ENCODE assay signal across 7 mouse cellular contexts in the genomic region with DNA sequence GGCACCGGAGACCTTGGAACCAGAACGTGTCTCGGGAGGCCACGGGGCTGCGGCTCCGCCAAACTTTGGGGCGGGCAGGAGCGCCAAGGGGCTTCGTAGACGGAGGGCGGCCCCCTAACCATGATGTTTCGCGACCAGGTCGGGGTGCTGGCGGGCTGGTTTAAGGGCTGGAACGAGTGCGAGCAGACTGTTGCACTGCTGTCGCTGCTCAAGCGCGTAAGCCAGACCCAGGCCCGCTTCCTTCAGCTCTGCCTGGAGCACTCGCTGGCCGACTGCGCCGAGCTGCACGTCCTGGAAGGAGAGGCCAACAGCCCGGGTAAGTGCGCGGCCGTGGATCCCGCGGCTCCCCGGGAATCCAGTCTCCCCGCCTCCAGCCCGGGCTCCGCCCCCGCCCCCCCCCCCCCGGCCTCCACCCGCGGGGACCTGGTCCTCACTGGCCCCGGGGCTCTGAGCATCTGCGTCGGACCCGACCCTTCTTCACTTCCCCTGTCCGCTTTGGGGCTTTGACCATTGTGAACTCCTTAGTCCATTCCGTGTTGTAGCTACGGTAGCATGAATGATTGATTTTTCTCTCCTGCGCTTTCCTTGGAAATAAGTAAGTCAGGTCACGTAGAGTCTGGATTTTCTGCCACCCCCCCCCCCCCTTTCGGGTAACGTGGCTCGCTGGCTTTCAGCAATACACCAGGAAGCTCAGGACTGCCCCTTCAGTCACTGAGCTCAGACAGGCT. TPM values are rescaled to one million over a fixed set of nuclear protein-coding genes. Genes with fewer than 3 reads are reported as not detected.
DNase-seq lines count a peak whose midpoint lies in the region; ATAC-seq and TF ChIP-seq lines count a peak whose summit lies in the region.

No protein-coding gene starts in this region.

- DNase-seq in adrenal gland, adult 2 months, result peak; percentile 81
- peak; percentile 69 for DNase-seq in gastrocnemius, postnatal 10 days
- DNase-seq in hindbrain, postnatal 0 days (ENCODE audit: low spot score), result peak; percentile 75
- DNase-seq in left cerebral cortex, adult 8-10 months (ENCODE audit: low spot score in 2 of 2), result peak; percentile 26 to 45
- DNase-seq in mesoderm, embryonic 11.5 days (ENCODE audit: low read depth, low spot score), result peak; percentile 68
- DNase-seq in skeletal muscle tissue, adult 2 months (ENCODE audit: low read depth, low spot score), result peak; percentile 44

- H3K4me3 ChIP-seq in cortical plate, adult 2 months (ENCODE audit: insufficient read depth, low read length), result peak overlapping the region; percentile 70
- H3K4me3 ChIP-seq in hindbrain, postnatal 0 days (ENCODE audit: low read length), result peak overlapping the region; percentile 60

- peaks cover 7% of the 10 kb centered on the region for H3K4me1 ChIP-seq in cortical plate, adult 2 months (ENCODE audit: control insufficient read depth, insufficient read depth, low read length)
- H3K4me1 ChIP-seq in hindbrain, postnatal 0 days (ENCODE audit: insufficient read depth, low read length), result no peaks in the 10 kb centered on the region

- no peaks in the 10 kb centered on the region for H3K27me3 ChIP-seq in hindbrain, postnatal 0 days (ENCODE audit: insufficient read depth, low read length)

- peak; percentile 21; the same call in 1 of the 2 replicates for TF ChIP-seq POLR2A in cortical plate, adult 2 months (IDR thresholded peaks at IDR 0.05; ENCODE audit: extremely low read depth, insufficient read depth, low read length)

- ATAC-seq in hindbrain, postnatal 0 days, result peak; percentile 70

- H3K9ac ChIP-seq in hindbrain, postnatal 0 days (replicated peaks; ENCODE audit: low read length), result peak overlapping the region; percentile 63

- peak overlapping the region; percentile 99 for H3K4me2 ChIP-seq in hindbrain, postnatal 0 days (ENCODE audit: low read depth, low read length)

- H3K27ac ChIP-seq in cortical plate, adult 2 months (ENCODE audit: insufficient read depth, low read length), result no peak overlapping the region
- H3K27ac ChIP-seq in hindbrain, postnatal 0 days, result peak overlapping the region; percentile 72

- no peaks in the 10 kb centered on the region for H3K36me3 ChIP-seq in hindbrain, postnatal 0 days (ENCODE audit: insufficient read depth, low read length)

- no peak for TF ChIP-seq CTCF in cortical plate, adult 2 months (IDR thresholded peaks at IDR 0.05; ENCODE audit: extremely low read depth, insufficient read depth, low read length)
- TF ChIP-seq CTCF in hindbrain, postnatal 0 days (IDR thresholded peaks at IDR 0.05; ENCODE audit: low read depth), result peak; percentile 19

- WGBS in hindbrain, postnatal 0 days, result under 1% methylated on average over 47 of the region's 52 CpGs

- no peaks in the 10 kb centered on the region for H3K9me3 ChIP-seq in hindbrain, postnatal 0 days (ENCODE audit: low read length)

RNA-seq across cellular contexts. Expression of gene Samd4, which starts 2.2 kb away (rescaled TPM):
- total RNA-seq in adrenal gland, adult 2 months (2021), result 10 to 100 TPM; 22.9 to 24.4 TPM
- polyA plus RNA-seq in adrenal gland, adult 2 months (2012; rRNA removed), result 14.7 and 16.5 TPM in 2 replicates
- 13.0 and 14.0 TPM in 2 replicates for polyA plus RNA-seq in cortical plate, adult 2 months (2012; rRNA removed)
- total RNA-seq in gastrocnemius, postnatal 10 days (2021), result 10 to 100 TPM; 39.4 to 46.3 TPM
- total RNA-seq in hindbrain, postnatal 0 days (2014; rRNA removed), result 14.3 and 14.7 TPM in 2 replicates
- 4.4 and 4.9 TPM in 2 replicates for polyA plus RNA-seq in hindbrain, postnatal 0 days (2015; fragmentation: Nextera tagmentation; extraction: Ambion mirVana)
- 10 to 100 TPM; 24.1 to 31.0 (median 26.4) TPM for total RNA-seq in left cerebral cortex, adult 8-10 months (2022)

RNA-seq across cellular contexts. Expression of gene Cgrrf1, which starts 52.9 kb away (rescaled TPM):
- total RNA-seq in adrenal gland, adult 2 months (2021), result 10 to 100 TPM; 46.7 to 50.5 TPM
- 16.4 and 16.9 TPM in 2 replicates for polyA plus RNA-seq in adrenal gland, adult 2 months (2012; rRNA removed)
- 42.1 and 44.6 TPM in 2 replicates for polyA plus RNA-seq in cortical plate, adult 2 months (2012; rRNA removed)
- 10 to 100 TPM; 37.3 to 38.6 TPM for total RNA-seq in gastrocnemius, postnatal 10 days (2021)
- 10.2 and 24.9 TPM in 2 replicates for total RNA-seq in hindbrain, postnatal 0 days (2014; rRNA removed)
- polyA plus RNA-seq in hindbrain, postnatal 0 days (2015; fragmentation: Nextera tagmentation; extraction: Ambion mirVana), result 27.6 and 33.0 TPM in 2 replicates
- total RNA-seq in left cerebral cortex, adult 8-10 months (2022), result 10 to 100 TPM; 31.6 to 38.2 (median 31.9) TPM
